Mouse (Mus musculus) fibroblast of lung, adult 2 months (primary cell): Measurements from ENCODE around the gene Rnf39.

ENCODE experiments used
- DNase-seq: peaks from one replicate; pipeline ENCODE4 v3.0.0-alpha.2; 2011; ENCODE audit warnings: low read depth

Rnf39 gene

DNA sequence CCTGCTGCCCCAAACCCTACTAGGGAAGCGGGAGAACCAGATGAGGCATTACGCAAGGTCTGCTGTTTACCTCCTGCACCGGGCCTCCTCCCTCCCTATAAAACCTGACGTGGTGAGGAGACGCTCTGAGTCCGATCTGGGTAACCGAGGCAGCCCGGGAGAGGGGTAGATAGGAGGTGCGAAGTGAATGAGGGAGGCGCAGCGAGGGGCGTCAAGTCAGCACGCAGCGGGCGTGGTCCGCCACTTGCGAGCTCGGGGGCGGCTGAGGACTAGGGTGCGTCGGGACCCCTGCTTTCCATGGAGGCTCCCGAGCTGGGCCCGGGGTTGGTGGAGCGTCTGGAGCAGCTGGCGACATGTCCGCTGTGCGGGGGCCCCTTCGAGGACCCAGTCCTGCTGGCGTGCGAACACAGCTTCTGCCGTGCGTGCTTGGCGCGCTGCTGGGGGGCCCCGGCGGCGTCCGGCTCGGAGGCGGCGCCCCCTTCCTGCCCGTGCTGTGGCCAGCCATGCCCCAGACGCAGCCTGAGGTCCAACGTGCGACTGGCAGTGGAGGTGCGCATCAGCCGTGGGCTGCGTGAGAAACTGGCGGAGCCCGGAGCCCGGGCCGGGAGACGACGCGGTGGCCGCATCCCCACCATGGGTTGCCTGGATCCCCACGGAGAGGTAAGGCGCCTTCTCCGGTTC, at the start of gene Rnf39:
TSS of gene Rnf39 (plus strand) at position 128 of the 681 bp plus-strand sequence.
- DNase-seq: no peak

- no peak for DNase-seq
These were observed 49.3 kb upstream of the Rnf39 start for GRCm38 (mm10) chr17:36893387-36893786.

GRCm38 (mm10) chr17:36896583-36896982, 46.1 kb upstream of the Rnf39 start:
- DNase-seq: peak; percentile 24

DNA sequence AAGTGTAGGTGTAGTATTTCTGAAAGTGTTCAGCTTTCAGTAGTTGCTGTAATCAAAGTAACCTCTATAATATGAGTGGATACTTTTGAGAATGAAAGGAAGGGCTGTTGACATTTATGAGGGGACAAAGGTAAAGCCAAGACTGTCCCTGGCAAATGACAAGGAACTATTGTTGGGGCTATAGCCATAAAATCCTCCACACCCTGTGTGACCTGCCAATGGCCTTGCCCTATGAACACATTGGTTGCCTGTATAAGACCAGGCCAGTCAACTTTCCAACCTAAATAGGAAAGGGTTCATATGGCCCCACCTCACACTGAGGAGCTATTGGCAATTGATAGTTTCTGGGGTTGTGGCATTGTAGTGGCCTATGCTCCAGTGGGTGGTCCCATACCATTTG, 45.7 kb upstream of the Rnf39 start:
- DNase-seq: no peak

DNA sequence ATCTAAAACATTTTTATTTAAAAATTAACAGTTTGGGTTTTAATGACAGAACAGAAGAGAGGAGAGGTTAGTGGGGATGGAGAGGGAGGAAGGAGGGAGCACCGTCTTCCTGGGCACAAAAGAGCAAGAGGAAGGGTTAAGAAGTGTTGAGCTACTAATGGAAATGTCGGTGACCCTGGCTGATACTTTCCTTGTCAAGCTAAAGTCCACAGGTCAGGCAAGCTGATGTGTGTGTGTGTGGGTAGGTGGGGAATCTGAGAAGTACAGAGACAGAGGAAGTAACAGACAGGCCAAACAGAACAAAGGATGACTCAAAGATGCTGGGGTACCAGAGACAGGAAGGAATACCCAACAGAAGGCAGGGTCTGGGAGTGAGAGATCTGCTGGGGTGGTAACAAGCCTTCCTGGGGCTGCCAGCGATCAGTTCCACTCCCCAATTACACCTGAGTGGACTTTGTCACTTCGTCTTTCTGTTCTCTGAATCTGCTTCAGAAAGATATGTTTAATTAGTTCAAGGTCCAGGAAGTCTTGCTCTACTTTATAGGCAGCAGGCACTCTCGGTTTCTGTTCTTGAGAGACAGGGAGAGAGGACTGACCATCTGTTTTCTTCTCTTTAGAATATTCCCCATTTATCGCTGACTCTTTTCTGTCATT, 45.0 kb upstream of the Rnf39 start, which contains the start of gene Trim31:
TSS of gene Trim31 (plus strand) at position 567 of the 654 bp plus-strand sequence.
- DNase-seq: no peak

- DNase-seq: no peak
These were observed 43.3 kb upstream of the Rnf39 start for GRCm38 (mm10) chr17:36899376-36899775.

DNA sequence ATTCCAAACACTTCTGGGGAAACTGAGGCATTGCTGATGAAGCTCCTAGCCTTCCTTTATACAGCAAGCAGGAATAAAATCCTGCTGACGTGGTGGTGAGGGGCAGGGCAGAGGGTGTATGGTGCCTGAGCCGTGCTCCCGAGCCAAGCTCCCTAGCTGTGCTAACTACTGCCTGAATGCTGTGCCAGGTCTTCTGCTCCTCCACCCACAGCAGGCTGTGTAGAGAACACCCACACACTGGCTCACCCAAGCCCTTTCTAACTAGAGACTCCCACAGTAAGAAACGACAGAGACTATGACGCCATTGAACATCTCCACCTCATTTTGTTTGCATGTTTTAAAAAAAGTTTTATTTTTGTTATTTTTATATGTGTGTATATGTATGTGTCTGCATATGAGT, 42.7 kb upstream of the Rnf39 start:
- DNase-seq: no peak

GRCm38 (mm10) chr17:36900691-36901090, 42.0 kb upstream of the Rnf39 start:
- no peak for DNase-seq

DNA sequence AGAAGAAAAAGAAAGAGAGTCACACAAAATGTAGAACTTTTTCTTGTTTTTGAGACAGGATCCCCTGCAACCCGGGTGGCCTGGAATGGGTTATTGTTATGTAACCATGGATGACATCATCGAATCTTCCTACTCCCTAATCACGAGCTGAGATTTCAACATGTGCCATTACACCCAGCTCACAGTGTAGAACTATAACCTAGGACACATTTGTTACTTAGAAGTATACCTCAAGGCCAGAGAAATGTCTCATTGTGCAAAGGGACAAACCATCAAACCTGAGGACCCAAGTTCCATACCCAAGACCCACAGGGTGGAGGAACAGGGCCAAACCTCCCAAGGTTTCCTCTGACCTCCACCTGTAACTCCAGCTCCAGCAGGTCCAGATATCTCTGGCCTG, 39.1 kb upstream of the Rnf39 start:
- DNase-seq: no peak

- DNase-seq: no peak
These were observed 34.5 kb upstream of the Rnf39 start for GRCm38 (mm10) chr17:36908235-36908634.

DNA sequence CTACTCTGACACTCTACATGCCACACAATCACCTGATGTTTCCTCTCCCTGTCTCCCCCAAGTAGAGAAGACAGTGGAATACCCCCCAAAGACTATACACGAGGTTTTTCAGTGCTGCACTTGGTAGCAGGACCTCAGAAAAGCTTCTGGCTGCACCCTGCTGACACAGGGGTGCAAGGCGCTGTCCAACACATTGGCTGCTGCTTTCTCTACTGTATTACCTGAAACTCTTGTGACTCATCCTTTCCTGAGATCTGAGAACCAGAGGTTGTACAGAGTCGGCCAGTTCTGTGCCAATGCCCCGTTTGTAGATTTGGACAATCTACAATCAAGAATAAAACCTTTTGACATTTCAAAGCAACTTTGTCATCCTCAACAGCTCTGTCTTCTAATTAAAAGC, 32.9 kb upstream of the Rnf39 start:
- DNase-seq: no peak

DNA sequence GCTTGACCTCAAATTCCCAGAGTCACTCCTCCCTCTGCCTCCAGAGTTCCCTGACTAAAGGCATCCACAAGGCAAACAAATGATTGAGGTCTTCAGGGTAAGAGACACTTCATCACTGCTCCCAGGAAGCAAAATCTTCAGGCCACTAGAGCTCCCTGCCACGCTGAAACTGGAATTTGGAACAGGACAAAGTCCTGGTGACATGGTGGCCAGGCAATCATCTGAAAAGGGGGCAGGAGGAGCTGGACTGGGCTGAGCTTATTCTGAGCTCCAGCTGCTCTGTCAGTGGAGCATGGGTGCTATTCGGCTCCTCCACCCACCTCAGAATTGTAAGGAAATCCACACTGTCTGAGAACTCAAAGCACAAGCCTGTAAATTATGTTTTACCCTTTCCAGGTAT, 30.7 kb upstream of the Rnf39 start:
- no peak for DNase-seq

- DNase-seq: peak; percentile 15
These were observed 28.6 kb upstream of the Rnf39 start for GRCm38 (mm10) chr17:36914108-36914507.

GRCm38 (mm10) chr17:36915076-36915475, 27.6 kb upstream of the Rnf39 start:
- DNase-seq: peak; percentile 10

- no peak for DNase-seq
These were observed 22.5 kb upstream of the Rnf39 start for GRCm38 (mm10) chr17:36920239-36920638.

GRCm38 (mm10) chr17:36922715-36923114, 20.0 kb upstream of the Rnf39 start:
- no peak for DNase-seq

DNA sequence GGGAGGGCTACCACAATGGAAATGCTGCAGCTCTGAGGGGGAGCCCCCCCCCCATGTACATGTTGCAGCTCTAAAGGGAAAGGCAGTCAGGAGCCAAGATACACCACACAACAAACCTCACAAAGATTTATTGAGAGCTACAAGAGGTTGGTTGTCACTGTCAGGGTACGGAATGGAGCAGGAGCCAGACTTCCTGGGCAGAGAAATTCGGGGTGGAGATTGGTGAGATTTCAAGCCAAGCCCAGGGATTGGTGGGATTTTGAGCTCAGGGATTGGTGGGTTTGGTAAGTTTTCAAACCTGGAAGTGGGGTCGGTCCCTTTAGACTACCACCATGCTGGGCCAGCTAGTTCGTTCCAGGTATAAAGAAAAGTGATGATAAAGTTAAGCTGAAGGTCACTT, 19.2 kb upstream of the Rnf39 start:
- DNase-seq: no peak

DNA sequence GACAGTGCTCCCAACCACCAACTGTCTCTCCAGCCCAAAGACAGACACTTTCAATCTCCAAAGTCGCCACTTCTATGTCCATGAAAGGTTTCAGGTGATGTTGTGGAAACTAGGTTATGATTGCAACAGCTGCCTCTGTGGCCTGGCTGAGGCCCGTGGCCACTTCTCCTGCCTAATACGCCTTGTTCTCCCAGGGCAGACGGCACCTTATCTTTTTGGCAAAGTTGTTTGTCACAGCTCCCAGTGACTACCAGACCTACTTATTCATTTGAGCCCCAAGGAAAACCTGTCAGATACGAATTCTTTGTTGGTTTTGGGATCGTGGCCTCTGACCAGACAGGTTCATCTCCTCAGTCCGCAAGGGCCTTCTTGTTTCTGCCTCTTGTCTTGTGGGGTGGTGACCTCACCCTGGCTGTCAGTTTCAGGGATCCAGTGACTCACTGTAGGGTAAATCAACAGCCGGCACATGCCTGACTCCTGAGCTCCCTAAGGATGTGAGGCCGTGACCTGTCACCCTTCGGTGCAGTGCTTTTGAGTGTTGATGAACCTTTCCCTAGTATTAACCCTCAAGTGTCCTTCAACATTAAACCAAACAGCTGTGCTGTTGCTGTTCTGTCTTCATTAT, 15.1 kb upstream of the Rnf39 start:
- no peak for DNase-seq

GRCm38 (mm10) chr17:36929236-36929932, 13.3 kb upstream of the Rnf39 start:
- DNase-seq: no peak

- DNase-seq: no peak
These were observed 12.5 kb upstream of the Rnf39 start for GRCm38 (mm10) chr17:36930233-36930632.

- DNase-seq: no peak
These were observed 11.6 kb upstream of the Rnf39 start for GRCm38 (mm10) chr17:36931130-36931529.

GRCm38 (mm10) chr17:36931806-36932205, 10.9 kb upstream of the Rnf39 start:
- no peak for DNase-seq

- DNase-seq: no peak
These were observed 4.7 kb upstream of the Rnf39 start for GRCm38 (mm10) chr17:36938056-36938455.
